Mouse (Mus musculus) ES-Bruce4 (cell line): ENCODE data around the gene Kri1.

Experiments used
- CTCF ChIP-seq: IDR thresholded peaks from one replicate; pipeline ENCODE4 v1.8.1; 2011; ENCODE audit warnings: low read depth, low read length
- EP300 ChIP-seq: IDR thresholded peaks from 2 replicates; pipeline ENCODE4 v1.6.1; 2011; ENCODE audit warnings: low read depth, low read length; ENCODE audit not compliant: insufficient read depth
- POLR2A ChIP-seq: IDR thresholded peaks from one replicate; pipeline ENCODE4 v1.8.1; 2011; ENCODE audit warnings: low read length; ENCODE audit not compliant: insufficient read depth

- TF ChIP-seq CTCF (no peak), POLR2A (peak; percentile 61), EP300 (no peak)
Observed at GRCm38 (mm10) chr9:21223906-21224305, 63.9 kb downstream of the Kri1 start.
